In genomic region chr9:18292443-18292922, GRCm38 (mm10) we compare ENCODE assay signal across 8 mouse cellular contexts. TPM values are rescaled to one million over a fixed set of nuclear protein-coding genes. Genes with fewer than 3 reads are reported as not detected.
A peak's percentile ranks its signal among the peaks of the same experiment; 100 is the strongest.
DNase-seq lines count a peak whose midpoint lies in the region; ATAC-seq and TF ChIP-seq lines count a peak whose summit lies in the region.

No protein-coding gene starts in this region.

- H3K9ac ChIP-seq in forebrain, embryonic 14.5 days (ENCODE audit: low read length) = peak overlapping the region; percentile 97
- peak overlapping the region; percentile 93 for H3K9ac ChIP-seq in liver, embryonic 14.5 days (replicated peaks)

- H3K27me3 ChIP-seq in E14TG2a.4 (ENCODE audit: insufficient read depth, low read length) = no peaks in the 10 kb centered on the region
- no peaks in the 10 kb centered on the region for H3K27me3 ChIP-seq in forebrain, embryonic 14.5 days (replicated peaks; ENCODE audit: control insufficient read depth, insufficient read depth, low read length)
- H3K27me3 ChIP-seq in liver, embryonic 14.5 days (ENCODE audit: control insufficient read depth, insufficient read depth, low read length) = no peaks in the 10 kb centered on the region

- H3K4me1 ChIP-seq in E14TG2a.4 (replicated peaks; ENCODE audit: low read depth, low read length) = peaks cover 23% of the 10 kb centered on the region
- peaks cover 6% of the 10 kb centered on the region for H3K4me1 ChIP-seq in forebrain, embryonic 14.5 days (ENCODE audit: control insufficient read depth, insufficient read depth, low read length)
- peaks cover 0 to 4% of the 10 kb centered on the region in 2 experiments; a peak in 2 of 4 replicates for H3K4me1 ChIP-seq in liver, embryonic 14.5 days (replicated peaks; ENCODE audit: control insufficient read depth in 2 of 2, insufficient read depth in 2 of 2, low read length in 1 of 2)

- intact Hi-C loops in gastrocnemius, adult 2 months (cut with DNase I) = loop anchor here (2.0 to 10.0 kb wide), 2 partner anchors 180 to 1332 kb away; partner anchors contain the start of gene Zfp317

- H3K36me3 ChIP-seq in E14TG2a.4 (ENCODE audit: insufficient read depth, low read length) = peaks cover 13% of the 10 kb centered on the region
- peaks cover 7% of the 10 kb centered on the region for H3K36me3 ChIP-seq in forebrain, embryonic 14.5 days (ENCODE audit: control insufficient read depth, insufficient read depth, low read length)
- no peaks in the 10 kb centered on the region for H3K36me3 ChIP-seq in liver, embryonic 14.5 days (replicated peaks; ENCODE audit: control insufficient read depth, insufficient read depth, low read depth)

- H3K4me2 ChIP-seq in forebrain, embryonic 14.5 days (ENCODE audit: low read length) = peak overlapping the region; percentile 86
- peak overlapping the region; percentile 77 for H3K4me2 ChIP-seq in liver, embryonic 14.5 days (ENCODE audit: low read depth)

- peaks cover 4% of the 10 kb centered on the region; the same call in 1 of the 2 replicates for H3K9me3 ChIP-seq in E14TG2a.4 (ENCODE audit: low read length)
- no peaks in the 10 kb centered on the region for H3K9me3 ChIP-seq in forebrain, embryonic 14.5 days (replicated peaks; ENCODE audit: control insufficient read depth, low read length)
- H3K9me3 ChIP-seq in liver, embryonic 14.5 days (ENCODE audit: control insufficient read depth, low read length) = no peaks in the 10 kb centered on the region

- ATAC-seq in forebrain, embryonic 14.5 days = peak; percentile 62
- ATAC-seq in liver, embryonic 14.5 days (ENCODE audit: insufficient read depth) = peak; percentile 56

- H3K27ac ChIP-seq in gastrocnemius, adult 2 months = peak overlapping the region; percentile 97
- H3K27ac ChIP-seq in forebrain, embryonic 14.5 days (ENCODE audit: low read depth, low read length) = peak overlapping the region; percentile 71
- H3K27ac ChIP-seq in liver, embryonic 14.5 days = peak overlapping the region; percentile 70

- peak overlapping the region; percentile 89 for H3K4me3 ChIP-seq in gastrocnemius, adult 2 months
- peak overlapping the region; percentile 94 for H3K4me3 ChIP-seq in E14TG2a.4 (replicated peaks; ENCODE audit: low read length)
- peak overlapping the region; percentile 85 for H3K4me3 ChIP-seq in forebrain, embryonic 14.5 days (ENCODE audit: low read depth, low read length)
- H3K4me3 ChIP-seq in liver, embryonic 14.5 days (ENCODE audit: insufficient read depth in 1 of 2, low read depth in 2 of 2, low read length in 2 of 2) = peak overlapping the region; percentile 84 to 90

- DNase-seq in gastrocnemius, adult 2 months = no peak
- DNase-seq in gastrocnemius, adult 8-10 months (ENCODE audit: low spot score in 2 of 2) = no peak
- peak; percentile 13 for DNase-seq in forebrain, embryonic 14.5 days (ENCODE audit: low spot score)
- DNase-seq in liver, embryonic 14.5 days (ENCODE audit: low read depth in 3 of 3, low spot score in 3 of 3) = peak in 1 of 3 experiments; percentile 19
- no peak for DNase-seq in B cell, adult 2 months
- DNase-seq in urinary bladder, adult 2 months (ENCODE audit: low spot score) = no peak
- DNase-seq in adipocyte (ENCODE audit: low spot score) = no peak

- no peak for TF ChIP-seq EP300 in liver, embryonic 14.5 days (IDR thresholded peaks at IDR 0.05; ENCODE audit: low read depth)

- 2% methylated on average over 24 of the region's 24 CpGs for WGBS in forebrain, embryonic 14.5 days
- WGBS in liver, embryonic 14.5 days (ENCODE audit: insufficient replicate concordance) = under 1% methylated on average over 24 of the region's 24 CpGs

- TF ChIP-seq CTCF in gastrocnemius, adult 2 months (IDR thresholded peaks at IDR 0.05) = no peak
- no peak for TF ChIP-seq CTCF in E14TG2a.4 (conservative IDR thresholded peaks at IDR 0.05; ENCODE audit: low read length)
- TF ChIP-seq CTCF in liver, embryonic 14.5 days (IDR thresholded peaks at IDR 0.05; ENCODE audit: low read depth) = no peak

RNA-seq across cellular contexts. Expression of gene Chordc1, which starts 0.6 kb away (rescaled TPM):
- 10 to 100 TPM; 60.3 to 66.2 TPM for total RNA-seq in gastrocnemius, adult 2 months (2021)
- total RNA-seq in gastrocnemius, adult 8-10 months (2022) = 10 to 100 TPM; 43.7 to 54.3 (median 49.3) TPM
- 95.0 and 116 TPM in 2 replicates for polyA plus RNA-seq in forebrain, embryonic 14.5 days (2014; fragmentation: Nextera tagmentation; extraction: Ambion mirVana)
- 14.2 and 15.6 TPM in 2 replicates for polyA plus RNA-seq in liver, embryonic 14.5 days (2012; rRNA removed)
- 35.0 and 37.2 TPM in 2 replicates for polyA plus RNA-seq in liver, embryonic 14.5 days (2014; fragmentation: Nextera tagmentation; extraction: Ambion mirVana)
- polyA plus RNA-seq in urinary bladder, adult 2 months (2012; rRNA removed) = 29.7 and 32.8 TPM in 2 replicates
